Mouse (Mus musculus) spleen, postnatal 14 days (tissue): ENCODE measurements around the gene Cnot8.
"Not testable (repeated sequence)": the region's sequence is repeated elsewhere in the genome, so short reads cannot be mapped to it uniquely, and the experiment has no call there.

Experiments used
- DNase-seq, 2 experiments: peaks; one replicate each; pipeline ENCODE4 v3.0.0; 2021 to 2022; ENCODE audit warnings: low spot score in 2 of 2

The Cnot8 gene

DNA sequence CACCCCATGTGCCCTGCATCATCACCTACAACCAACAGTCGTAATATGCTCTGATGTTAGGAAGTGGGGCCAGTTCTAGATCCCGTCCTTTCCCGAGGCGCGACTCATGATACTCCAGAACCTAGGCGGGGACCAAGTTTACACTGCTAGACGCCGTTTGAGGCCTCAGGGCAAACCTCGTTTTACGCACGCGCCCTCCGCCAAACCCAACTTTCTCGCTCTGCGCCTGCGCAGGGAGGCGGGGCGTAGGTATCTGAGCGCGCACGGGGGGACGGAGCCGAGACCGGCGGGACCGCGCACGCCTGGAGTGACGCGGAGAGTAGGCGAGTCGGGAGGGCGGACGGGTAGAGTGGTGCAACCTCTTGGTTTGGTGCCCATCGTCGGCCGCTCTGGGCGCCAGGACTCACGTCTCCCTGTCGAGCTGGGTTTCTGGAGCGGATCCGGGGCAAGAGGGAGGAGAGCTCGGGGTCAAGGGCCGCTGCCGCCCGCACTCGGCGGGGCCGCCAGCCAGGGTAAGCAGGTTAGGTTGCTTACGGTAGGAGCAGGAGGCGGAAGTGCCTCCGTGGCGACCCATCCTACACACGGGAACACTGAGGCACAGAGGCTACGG lies at the start of gene Cnot8:
TSS of gene Cnot8 (plus strand) at position 457 of the 610 bp plus-strand sequence.
- DNase-seq = peak; percentile 99

DNA sequence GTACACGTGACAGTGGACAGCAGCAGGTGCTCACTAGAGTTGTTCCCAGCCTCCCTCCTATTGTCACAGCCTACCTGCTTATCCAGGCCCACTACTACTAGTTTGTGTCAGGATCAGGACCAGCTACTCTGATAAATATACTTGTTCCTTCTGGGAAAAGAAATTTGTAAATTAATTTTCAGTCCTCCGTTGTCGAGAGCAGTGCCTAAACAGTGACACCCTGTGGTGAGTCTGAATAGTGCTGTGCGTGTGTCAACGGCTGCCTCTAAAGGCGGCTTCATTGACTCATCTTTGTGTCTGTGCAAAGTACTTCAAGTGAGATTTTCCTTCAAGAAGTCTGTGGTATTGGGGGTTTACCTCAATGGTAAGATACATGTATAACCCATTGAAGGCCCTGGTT lies 46.5 kb upstream of the Cnot8 start:
- peak in 1 of 2 experiments; percentile 25 for DNase-seq

DNA sequence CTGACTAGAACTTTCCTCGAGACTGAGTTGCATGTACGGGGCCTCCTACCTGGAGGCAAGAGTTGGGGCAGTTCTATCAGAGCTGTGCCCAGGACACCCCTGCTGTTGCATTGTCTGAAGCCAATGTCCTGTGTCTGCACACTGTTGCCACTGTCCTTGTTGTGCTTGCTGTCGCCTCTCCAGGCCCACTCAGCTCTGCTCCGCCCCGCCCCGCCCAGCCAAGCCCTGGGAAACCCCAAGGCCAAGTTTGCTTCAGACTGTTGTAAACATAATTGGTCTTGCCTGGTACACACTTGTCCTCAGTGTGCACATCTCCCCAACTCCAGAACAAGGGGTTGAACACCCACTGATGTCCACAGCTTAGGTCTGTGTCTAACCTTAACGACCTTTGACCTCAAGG lies 44.2 kb upstream of the Cnot8 start:
- DNase-seq = not testable (repeated sequence)

DNA sequence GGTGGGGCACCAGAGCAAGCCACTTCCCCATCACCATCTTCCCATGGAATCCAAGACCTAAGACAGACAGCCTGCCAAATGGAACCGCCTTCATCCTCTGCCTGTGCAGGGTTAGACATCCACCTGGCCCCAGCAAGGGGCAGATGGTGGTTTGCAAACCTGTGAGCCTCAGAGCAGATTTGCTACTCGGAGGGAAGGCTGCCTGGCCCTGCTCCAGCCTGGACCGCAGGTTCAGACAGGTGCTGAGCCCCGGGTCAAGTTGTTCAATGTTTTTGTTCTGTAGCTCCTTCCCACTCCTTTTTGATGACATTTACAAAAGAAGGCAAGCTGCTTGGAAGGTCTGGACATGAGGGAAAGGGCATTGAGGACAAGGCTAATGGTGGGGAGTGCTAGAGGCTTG lies 42.7 kb upstream of the Cnot8 start:
- not testable (repeated sequence) for DNase-seq

DNA sequence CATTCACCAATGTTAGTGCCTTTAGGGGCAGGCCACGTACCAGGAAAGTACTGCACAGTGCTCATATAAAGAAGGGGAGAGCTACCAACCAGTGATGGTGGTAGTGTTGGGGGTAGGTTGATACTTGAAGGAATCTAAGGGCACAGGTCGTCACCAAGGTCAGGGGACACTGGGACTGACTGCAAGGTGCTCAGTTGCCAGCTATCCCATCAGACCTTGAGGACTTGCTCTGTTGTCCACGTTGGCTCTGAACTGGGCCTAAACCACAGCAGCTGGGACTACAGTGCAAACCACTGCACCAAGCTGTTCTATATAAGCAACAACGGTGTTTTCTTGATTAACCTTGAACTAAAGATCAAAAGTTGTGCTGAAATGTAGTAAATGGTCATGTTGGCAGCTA lies 41.4 kb upstream of the Cnot8 start:
- DNase-seq = no peak

DNA sequence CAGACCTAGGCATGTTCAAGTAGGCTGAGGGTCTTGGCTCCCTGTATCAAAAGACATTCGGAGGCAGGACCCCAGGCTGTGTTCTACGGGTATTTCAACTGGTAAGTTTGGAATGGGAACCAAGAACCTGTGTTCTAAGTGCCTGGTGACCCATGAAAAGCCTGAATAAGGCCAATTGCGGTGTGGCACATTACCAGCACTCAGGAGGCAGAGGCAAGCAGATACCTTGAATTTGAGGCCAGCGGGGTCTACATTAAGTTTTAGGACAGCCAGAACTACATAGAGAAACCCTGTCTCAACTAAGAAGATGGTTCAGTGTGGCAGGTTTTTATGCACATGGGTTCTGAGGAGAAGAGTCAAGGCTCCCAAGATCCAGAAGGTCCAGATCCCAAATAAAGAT lies 38.9 kb upstream of the Cnot8 start:
- no peak for DNase-seq

DNA sequence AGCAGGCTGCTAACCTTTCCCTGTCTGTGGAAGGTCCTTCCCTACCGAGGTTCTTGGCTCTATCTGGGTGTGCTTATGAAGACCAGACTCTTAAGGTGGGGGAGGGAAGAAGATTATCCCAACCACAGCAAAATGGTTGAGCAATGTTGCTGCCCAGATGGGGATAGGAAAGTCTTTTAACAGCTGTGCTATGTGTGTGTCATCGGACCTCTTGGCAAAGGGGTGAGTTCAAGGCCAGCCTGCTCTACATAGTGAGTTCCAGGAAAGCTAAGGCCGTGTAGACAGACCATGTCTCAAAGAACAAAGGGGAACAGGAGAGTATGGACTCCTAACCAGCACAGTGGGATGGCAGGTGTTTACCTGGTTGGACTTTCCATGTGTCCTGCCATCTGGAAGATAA lies 31.0 kb upstream of the Cnot8 start:
- no peak for DNase-seq

DNA sequence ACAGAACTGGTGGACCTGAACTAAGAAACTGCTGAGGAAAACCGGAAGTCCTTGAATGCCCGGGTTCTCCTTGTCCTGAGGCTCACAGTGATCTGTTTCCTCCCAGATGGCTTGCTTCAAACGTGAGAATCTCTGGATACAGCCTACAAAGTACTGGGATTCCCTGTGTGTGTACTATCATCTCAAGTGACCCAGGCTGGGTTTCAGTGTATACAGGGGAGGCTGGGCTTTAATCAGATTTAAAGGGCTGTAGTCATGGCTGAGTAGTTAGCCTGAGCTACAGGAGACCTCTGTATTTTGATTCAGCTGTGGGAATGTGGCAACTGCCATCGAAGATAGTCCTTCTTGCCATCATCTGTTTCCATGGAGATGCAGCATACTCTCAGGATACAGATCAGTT lies 26.7 kb upstream of the Cnot8 start:
- no peak for DNase-seq

DNA sequence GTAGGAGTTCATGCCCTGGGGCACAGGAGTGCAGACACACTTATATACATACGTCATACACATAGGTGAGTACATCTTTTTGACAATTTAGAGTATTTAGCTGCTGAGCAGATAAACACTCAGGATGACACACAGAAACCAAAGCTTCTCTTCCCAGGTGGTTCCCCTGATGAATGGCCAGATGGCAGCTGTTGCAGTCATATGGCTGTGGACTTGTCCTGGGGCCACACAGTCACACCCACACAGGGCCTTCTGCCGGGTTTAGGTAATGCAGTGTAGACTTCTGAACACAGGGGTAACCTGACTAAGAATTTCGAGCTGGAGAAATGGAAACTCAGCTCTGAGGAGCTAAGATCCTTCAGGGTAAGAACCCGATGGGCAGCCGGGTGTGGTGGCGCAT lies 22.2 kb upstream of the Cnot8 start:
- no peak for DNase-seq

DNA sequence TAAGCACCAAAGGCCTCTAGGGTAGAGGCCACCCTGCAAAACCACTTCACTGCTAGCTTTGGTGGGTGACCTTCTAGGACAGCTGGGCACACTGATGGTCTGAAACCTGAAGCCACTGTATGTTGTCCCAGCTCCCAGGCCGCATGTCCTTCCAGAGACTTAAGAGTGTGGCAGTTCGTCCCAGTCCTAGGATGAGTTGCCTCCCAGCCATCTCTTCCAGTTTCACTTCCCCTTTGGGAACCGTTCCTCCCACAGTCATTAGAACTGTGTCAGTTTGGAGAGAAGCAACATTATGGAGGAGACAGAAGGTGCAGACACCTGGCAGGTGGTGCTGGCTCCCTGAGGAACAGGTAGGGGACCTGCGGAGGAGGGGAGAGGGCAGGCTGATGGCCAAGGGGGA lies 11.4 kb upstream of the Cnot8 start:
- no peak for DNase-seq

DNA sequence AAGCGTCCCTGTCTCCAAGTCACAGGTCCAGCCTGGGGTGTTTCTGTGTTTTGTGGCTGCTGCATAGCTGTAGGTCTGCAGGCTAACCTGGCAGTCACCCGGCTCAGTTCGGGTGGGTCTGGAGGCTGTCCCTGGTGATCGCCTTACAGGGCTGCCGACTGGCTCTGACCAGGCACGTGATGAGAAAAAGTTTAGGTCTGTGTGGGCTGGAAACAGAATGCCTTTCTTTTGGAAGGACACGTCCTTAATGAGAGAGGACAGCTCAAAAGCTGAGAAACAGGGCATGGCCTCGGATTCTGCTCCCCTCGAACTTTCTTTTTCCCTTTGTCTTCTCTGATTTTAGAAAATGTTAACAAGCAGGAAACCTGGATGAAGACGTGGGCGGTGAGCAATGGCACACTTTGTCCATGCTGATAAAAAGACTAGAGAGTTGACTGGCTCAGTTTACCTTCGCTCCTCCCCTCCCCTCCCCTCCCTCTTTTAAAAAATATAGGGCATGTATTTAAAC lies 10.9 kb upstream of the Cnot8 start, which contains the start of gene Gm12248:
TSS of gene Gm12248 (minus strand) at position 114 of the 508 bp plus-strand sequence.
- DNase-seq = no peak

DNA sequence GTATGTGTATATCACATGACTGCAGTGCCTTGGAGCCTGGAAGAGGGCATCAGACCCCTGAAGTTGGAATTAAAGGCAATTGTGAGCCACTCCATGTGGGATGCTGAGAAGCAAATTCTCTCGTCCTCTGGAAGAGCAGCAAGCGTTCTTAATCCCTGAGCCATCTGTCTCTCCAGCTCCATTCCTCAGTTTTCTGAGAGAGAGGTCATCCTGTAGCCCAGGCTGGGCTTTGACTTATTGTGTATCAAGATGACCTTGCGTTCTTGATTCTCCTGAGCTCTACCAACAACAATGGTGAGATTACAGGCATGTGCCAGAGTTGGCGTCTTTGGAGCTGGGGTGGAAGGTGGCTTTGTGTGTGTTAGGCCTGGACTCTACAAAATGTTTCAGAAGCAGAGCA lies 9.2 kb upstream of the Cnot8 start:
- no peak for DNase-seq

DNA sequence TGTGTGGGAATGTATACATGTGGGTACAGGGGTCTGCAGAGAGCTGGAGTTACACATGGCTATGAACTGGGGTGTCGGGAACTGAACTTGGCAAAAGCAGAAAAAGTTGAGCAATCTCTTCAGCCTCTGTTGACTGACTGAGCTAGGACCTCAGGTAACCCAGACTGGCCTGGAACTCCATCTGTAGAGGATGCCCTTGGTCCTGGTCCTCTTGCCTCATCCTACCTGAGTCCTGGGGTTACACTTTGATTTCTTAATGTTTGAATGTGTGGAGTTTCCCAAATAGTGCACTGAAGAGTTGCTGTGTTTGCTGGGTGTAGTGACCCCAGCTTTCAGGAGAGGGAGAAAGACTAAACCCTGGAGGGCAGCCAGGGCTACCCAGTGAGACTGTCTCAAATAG lies 8.4 kb upstream of the Cnot8 start:
- DNase-seq = no peak

DNA sequence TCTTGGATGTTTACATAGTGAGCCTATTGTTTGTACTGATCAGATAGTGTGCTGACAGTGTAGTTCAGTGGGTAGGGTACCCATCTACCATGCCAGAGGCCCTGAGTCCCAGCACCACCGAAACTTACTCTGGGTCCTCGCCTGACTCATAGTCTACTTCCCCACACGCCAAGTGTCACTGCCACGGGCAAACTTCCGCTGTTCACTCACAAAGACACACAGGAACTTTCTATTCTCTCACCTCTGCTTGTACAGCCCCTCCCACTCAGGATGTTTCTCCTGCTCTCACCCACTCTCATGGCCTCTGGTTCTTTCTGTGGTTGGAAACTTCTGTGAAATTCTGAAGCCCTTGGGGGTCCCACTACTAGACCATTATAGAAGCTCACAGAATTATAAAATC lies 7.8 kb upstream of the Cnot8 start:
- no peak for DNase-seq

DNA sequence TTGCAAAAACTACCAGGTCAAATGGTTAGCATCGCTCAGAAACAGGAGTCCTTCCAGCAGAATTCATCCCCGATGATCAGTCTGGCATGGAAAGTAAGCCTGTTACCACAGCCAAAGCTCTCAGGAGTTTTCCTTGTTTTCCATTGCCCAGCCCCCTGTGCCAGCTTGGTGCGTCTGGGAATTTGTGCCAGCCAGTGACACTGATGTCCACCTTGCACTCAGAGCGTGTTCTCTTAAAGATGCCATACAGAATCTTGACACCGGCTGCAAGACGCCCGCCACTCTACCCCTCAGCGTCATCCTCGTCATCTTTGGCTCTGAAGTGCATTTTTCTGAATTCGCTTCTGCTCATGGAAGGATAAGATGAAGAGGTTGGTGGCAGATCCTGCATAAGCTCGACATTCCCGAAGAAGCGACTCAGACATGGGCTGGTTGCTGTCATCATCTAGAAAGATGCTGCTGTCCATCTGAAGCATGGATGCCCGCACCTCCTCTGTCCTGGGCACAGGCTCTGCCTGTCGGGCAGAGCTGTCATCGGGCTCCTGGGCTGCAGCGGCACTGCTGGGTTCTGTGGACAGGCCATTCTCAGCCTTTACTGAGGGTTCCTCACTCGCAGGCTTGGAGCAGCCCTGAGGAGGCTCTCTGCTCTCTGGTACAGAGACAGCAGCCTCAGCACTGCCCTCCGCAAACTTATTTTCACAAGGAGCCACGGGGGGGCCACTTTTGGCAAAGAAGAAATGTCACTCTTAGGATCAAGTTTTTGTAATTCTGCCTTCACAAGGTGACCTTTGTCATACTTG lies 6.9 kb upstream of the Cnot8 start:
- no peak for DNase-seq

DNA sequence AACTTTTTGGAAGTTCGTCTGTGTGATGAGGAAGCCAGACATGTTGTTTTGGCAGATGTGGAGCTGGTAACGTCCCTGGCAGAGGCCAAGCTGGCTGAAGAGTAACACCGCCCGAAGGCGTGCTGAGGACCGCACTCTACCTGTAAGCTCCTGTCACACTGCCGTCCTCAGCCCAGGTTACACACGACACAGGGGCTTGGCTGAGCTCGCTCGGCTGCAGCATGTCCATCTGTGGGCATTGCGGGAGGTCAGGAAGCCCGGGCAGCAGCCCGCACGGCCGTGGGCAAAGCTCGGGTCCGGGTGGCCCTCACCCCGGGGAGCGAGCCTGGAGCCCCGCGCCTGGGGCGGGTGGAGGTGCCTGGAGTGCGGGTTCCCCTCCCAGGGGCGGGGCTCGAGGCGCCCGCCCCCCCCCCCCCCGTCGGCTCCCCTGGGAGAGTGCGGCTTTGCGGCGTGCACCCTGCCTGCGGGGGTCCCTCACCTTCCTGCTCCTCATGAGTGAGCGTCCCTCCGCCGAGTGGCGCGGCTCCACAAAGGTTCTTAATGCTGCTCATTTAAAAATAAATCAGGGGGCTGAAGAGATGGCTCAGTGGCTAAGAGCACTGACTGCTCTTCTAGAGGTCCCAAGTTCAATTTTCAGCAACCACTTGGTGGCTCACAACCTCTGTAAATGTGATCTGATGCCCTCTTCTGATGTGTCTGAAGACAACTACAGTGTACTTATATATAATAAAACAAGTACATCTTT lies 6.2 kb upstream of the Cnot8 start:
- no peak for DNase-seq

DNA sequence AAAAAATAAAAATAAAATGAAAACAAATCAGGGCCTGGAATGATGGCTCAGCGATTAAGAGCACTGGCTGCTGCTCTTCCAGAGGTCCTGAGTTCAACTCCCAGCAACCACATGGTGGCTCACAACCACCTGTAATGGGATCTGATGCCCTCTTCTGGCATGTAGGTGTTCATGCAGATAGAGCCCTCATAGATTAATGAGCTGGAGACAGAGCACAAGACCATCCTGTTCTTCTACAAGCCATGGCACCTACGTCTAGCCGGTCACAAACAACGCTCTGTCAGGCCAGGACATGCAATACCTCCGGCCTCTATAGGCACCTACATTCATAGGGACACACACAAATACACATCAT lies 5.6 kb upstream of the Cnot8 start:
- not testable (repeated sequence) for DNase-seq

DNA sequence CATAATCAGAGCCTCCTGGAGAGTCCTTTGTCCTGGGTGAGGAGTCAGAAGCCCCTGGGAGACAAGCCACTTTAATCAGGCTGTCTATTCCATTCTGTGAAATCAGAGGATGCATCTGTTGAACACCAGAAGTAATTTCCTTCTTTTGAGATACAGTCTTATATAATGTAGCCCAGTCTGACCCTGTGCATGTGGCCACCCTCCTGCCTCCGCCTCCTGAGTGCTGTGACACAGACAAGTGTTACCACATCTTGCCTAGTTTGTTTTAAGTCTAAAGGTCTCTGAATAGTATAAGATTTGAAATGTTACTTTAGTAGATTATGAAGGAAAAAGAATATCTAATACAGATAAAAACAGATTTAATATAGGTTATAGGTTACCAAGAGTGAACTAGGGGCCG lies 3.9 kb upstream of the Cnot8 start:
- DNase-seq = no peak

DNA sequence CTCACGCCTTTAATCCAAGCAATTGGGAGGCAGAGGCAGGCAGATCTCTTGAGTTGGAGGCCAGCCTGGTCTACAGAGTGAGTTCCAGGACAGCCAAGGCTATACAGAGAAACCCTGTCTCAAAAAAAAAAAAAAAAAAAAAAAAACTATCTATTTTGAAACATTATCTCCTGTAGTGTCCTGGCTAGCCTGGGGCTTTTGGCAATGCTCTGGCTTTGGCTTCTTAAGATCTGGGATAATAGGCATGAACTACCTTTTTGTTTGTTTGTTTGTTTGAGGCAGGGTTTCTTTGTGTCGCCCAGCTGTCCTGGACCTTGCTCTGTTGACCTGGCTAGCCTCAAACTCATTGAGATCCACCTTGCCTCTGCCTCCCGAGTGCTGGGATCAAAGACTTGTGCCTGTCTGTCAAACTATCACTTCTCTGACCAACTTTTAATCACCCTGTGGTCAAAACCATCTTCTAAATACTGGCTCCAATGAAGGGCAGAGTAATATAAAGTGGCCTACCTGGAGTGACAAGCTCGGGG lies 2.7 kb upstream of the Cnot8 start:
- DNase-seq = no peak

DNA sequence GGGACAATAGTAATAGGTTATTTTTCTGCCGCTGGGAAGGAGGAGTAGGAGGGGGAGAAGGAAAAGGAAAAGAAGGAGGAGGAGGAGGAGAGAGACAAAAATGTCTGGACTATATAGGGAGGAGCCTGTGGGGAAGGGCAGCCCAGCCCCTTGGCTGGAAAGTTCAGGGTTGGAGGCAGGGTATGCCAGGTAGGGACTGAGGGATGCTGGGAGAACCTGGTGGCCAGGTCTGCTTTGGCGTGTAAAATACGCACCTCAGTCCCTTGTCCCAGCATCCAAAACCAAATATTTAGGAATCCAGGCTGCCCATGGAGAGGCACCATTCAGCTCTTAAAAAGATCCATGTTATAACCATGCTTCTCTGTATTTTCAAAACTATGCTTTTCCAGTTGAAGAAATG lies 1.8 kb upstream of the Cnot8 start:
- DNase-seq = no peak

DNA sequence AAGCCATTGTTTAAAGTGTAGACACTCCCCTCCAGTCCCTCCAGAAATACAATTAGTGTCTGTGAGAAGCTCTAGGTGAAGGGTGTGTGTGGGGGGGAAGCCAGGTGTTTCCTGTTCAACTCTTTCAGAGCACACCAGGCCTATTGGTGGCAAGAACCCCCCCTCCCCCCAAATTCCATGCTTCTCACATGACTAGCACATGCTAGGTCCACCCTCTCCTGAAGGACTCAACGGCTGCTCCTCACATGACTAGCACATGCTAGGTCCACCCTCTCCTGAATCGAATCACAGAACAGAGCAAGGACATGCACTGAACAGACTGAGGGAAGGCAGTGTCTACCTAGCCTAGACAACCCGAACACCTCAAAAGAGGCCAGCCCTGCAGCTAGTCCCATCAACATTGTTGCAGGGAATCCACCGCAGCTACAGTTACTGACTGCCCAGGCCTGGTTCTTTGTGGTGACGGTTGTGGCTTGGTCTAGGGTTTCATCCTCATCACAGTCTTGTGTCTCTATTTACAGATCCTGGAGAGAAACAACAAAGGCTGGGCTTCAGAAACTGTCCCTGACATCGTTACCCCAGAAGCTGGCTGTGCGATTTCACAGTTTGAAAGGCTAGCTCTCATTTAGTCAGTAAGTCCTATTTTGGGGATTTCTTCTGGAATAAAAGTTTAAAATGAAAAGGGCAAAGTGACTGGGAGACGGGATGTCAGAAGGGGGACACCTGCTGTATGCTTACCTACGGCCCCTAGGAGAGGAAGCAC lies 1.2 kb upstream of the Cnot8 start:
- DNase-seq = peak in 1 of 2 experiments; percentile 17

DNA sequence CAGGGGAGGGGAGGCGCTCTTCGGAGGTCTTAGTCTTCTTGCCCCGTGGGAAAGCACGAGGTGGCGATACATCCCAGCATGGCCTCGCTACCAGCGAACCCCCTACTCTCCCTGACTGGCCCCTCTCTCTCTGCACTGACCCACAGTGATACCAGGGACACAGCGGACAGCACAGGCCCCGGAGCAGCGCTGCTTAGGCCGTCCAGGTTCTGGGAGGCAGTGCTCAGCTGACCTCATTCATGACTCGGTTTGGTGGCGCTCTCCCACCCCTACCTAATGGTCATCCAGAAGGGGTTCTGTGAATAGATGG lies 654 bp upstream of the Cnot8 start:
- no peak for DNase-seq
